Mouse (Mus musculus) Muller cell, postnatal 12 days (primary cell): ENCODE data around the gene Zfp235.

Source experiments
- DNase-seq: peaks from one replicate; pipeline ENCODE4 v3.0.0-alpha.2; 2015; ENCODE audit errors: inconsistent ontology term

Zfp235 gene

GRCm38 (mm10) chr7:24133996-24134828 is at the start of gene Zfp235:
TSS of gene Zfp235 (plus strand) at chr7:24134169.
- DNase-seq = peak; percentile 83

- no peak for DNase-seq
Measured at GRCm38 (mm10) chr7:24086871-24087270, 47.1 kb upstream of the Zfp235 start.

GRCm38 (mm10) chr7:24087485-24088125 is 46.4 kb upstream of the Zfp235 start:
- no peak for DNase-seq

GRCm38 (mm10) chr7:24104403-24104802 is 29.6 kb upstream of the Zfp235 start:
- DNase-seq = no peak

GRCm38 (mm10) chr7:24105144-24105703 is 28.7 kb upstream of the Zfp235 start:
- no peak for DNase-seq

GRCm38 (mm10) chr7:24110839-24111238 is 23.1 kb upstream of the Zfp235 start:
- DNase-seq = no peak

GRCm38 (mm10) chr7:24111772-24112155 is 22.2 kb upstream of the Zfp235 start:
- DNase-seq = no peak

- DNase-seq = peak; percentile 97
Measured at GRCm38 (mm10) chr7:24112156-24112856, 21.7 kb upstream of the Zfp235 start, which contains the start of gene Zfp112. TSS of gene Zfp112 (plus strand) at chr7:24112314.

GRCm38 (mm10) chr7:24113001-24113400 is 21.0 kb upstream of the Zfp235 start:
- peak; percentile 43 for DNase-seq

- DNase-seq = no peak
Measured at GRCm38 (mm10) chr7:24116655-24117054, 17.3 kb upstream of the Zfp235 start.

GRCm38 (mm10) chr7:24133425-24133995 is 459 bp upstream of the Zfp235 start:
- no peak for DNase-seq

GRCm38 (mm10) chr7:24142566-24142965 is 8.6 kb downstream of the Zfp235 start:
- no peak for DNase-seq

GRCm38 (mm10) chr7:24153272-24153671 is 19.3 kb downstream of the Zfp235 start:
- DNase-seq = peak; percentile 17

- no peak for DNase-seq
Measured at GRCm38 (mm10) chr7:24172191-24172590, 38.2 kb downstream of the Zfp235 start.

GRCm38 (mm10) chr7:24174618-24175336 is 40.8 kb downstream of the Zfp235 start, which contains the start of gene Zfp114:
TSS of gene Zfp114 (plus strand) at chr7:24175060.
- peak; percentile 70 for DNase-seq

GRCm38 (mm10) chr7:24175337-24175711 is 41.4 kb downstream of the Zfp235 start:
- no peak for DNase-seq

GRCm38 (mm10) chr7:24187611-24188010 is 53.6 kb downstream of the Zfp235 start:
- DNase-seq = no peak

- no peak for DNase-seq
Measured at GRCm38 (mm10) chr7:24188901-24189570, 55.1 kb downstream of the Zfp235 start.

- no peak for DNase-seq
Measured at GRCm38 (mm10) chr7:24189571-24189944, 55.6 kb downstream of the Zfp235 start.

GRCm38 (mm10) chr7:24191361-24191760 is 57.4 kb downstream of the Zfp235 start:
- no peak for DNase-seq
